Comparison of ENCODE assay signal across 8 mouse cellular contexts in the genomic region with DNA sequence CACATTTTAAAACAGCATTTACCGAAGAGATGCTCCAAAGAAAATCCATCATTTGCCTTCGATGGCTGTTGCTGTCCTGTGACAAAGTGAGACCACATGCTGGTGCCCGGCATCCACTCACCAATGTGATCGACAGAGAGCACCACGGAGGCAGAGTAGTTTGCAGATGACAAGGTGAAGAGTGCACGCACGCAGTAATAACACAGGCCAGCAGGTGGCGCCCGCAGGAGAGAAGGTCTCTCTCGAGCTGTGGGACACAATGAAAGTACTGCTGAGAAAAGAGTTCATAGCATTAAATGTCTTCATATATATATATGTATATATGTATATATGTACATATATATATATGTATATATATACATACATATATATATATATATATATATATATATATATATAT.
DNase-seq lines count a peak whose midpoint lies in the region; ATAC-seq and TF ChIP-seq lines count a peak whose summit lies in the region.

No protein-coding gene starts in this region.

- peak; percentile 79 for DNase-seq in hindbrain, embryonic 14.5 days (ENCODE audit: low spot score)
- peak; percentile 89 for DNase-seq in adrenal gland, postnatal 10 days
- peak; percentile 82 for DNase-seq in embryo, embryonic 11 days
- peak; percentile 74 to 86 for DNase-seq in heart, postnatal 14 days
- DNase-seq in limb, embryonic 10.5 days (ENCODE audit: low spot score): peak; percentile 85
- peak; percentile 8 to 18 for DNase-seq in thymus, adult 18-20 months

- ATAC-seq in hindbrain, embryonic 14.5 days (ENCODE audit: low FRiP score): no peak; the same call in 1 of the 2 replicates
- ATAC-seq in hindbrain, embryonic 12.5 days (ENCODE audit: low FRiP score): no peak

- H3K4me1 ChIP-seq in hindbrain, embryonic 14.5 days (replicated peaks; ENCODE audit: control insufficient read depth, insufficient read depth, low read length): peaks cover 11% of the 10 kb centered on the region
- peaks cover 19% of the 10 kb centered on the region for H3K4me1 ChIP-seq in hindbrain, embryonic 12.5 days
- H3K4me1 ChIP-seq in limb, embryonic 10.5 days: peaks cover 10% of the 10 kb centered on the region; the same call in 1 of the 2 replicates
- H3K4me1 ChIP-seq in olfactory bulb, adult 2 months (ENCODE audit: control insufficient read depth, insufficient read depth, low read length): peaks cover 5% of the 10 kb centered on the region; the same call in 1 of the 2 replicates

- WGBS in hindbrain, embryonic 14.5 days: 14% methylated on average over 10 of the region's 10 CpGs
- WGBS in hindbrain, embryonic 12.5 days: 12% methylated on average over 10 of the region's 10 CpGs
- WGBS in limb, embryonic 10.5 days: 16% methylated on average over 10 of the region's 10 CpGs
- 17% methylated on average over 10 of the region's 10 CpGs for WGBS in olfactory bulb, adult 2 months

- no peaks in the 10 kb centered on the region for H3K9me3 ChIP-seq in hindbrain, embryonic 14.5 days (ENCODE audit: control insufficient read depth, low read length)
- H3K9me3 ChIP-seq in hindbrain, embryonic 12.5 days (replicated peaks): no peaks in the 10 kb centered on the region
- H3K9me3 ChIP-seq in limb, embryonic 10.5 days (replicated peaks): no peaks in the 10 kb centered on the region

- TF ChIP-seq CTCF in olfactory bulb, adult 2 months (IDR thresholded peaks at IDR 0.05; ENCODE audit: insufficient read depth, low read depth, low read length): peak; percentile 71; the same call in 1 of the 2 replicates

- H3K36me3 ChIP-seq in hindbrain, embryonic 14.5 days (replicated peaks; ENCODE audit: control insufficient read depth, insufficient read depth): no peaks in the 10 kb centered on the region
- H3K36me3 ChIP-seq in hindbrain, embryonic 12.5 days: no peaks in the 10 kb centered on the region
- no peaks in the 10 kb centered on the region for H3K36me3 ChIP-seq in limb, embryonic 10.5 days

- intact Hi-C loops in heart, postnatal 14 days (cut with DNase I): loop anchor here (5.0 to 10.0 kb wide), 2 partner anchors 407 to 899 kb away; a partner anchor contains a TSS

- H3K27ac ChIP-seq in hindbrain, embryonic 14.5 days: no peak overlapping the region
- no peak overlapping the region for H3K27ac ChIP-seq in hindbrain, embryonic 12.5 days
- H3K27ac ChIP-seq in limb, embryonic 10.5 days: no peak overlapping the region
- H3K27ac ChIP-seq in olfactory bulb, adult 2 months (ENCODE audit: insufficient read depth, low read depth, low read length): no peak overlapping the region

- H3K4me2 ChIP-seq in hindbrain, embryonic 14.5 days (replicated peaks): no peak overlapping the region
- no peak overlapping the region for H3K4me2 ChIP-seq in hindbrain, embryonic 12.5 days (replicated peaks)

- no peak overlapping the region for H3K4me3 ChIP-seq in hindbrain, embryonic 14.5 days (replicated peaks; ENCODE audit: low read length)
- H3K4me3 ChIP-seq in hindbrain, embryonic 12.5 days: no peak overlapping the region
- H3K4me3 ChIP-seq in limb, embryonic 10.5 days: no peak overlapping the region
- no peak overlapping the region for H3K4me3 ChIP-seq in olfactory bulb, adult 2 months (ENCODE audit: insufficient read depth, low read depth, low read length)

- TF ChIP-seq POLR2A in olfactory bulb, adult 2 months (IDR thresholded peaks at IDR 0.05; ENCODE audit: insufficient read depth, low read depth, low read length): no peak

- H3K27me3 ChIP-seq in hindbrain, embryonic 14.5 days (ENCODE audit: control insufficient read depth, insufficient read depth, low read length): no peaks in the 10 kb centered on the region
- no peaks in the 10 kb centered on the region; the same call in 1 of the 2 replicates for H3K27me3 ChIP-seq in hindbrain, embryonic 12.5 days
- H3K27me3 ChIP-seq in limb, embryonic 10.5 days (ENCODE audit: low read depth, poor library complexity, severe bottlenecking): no peaks in the 10 kb centered on the region

- H3K9ac ChIP-seq in hindbrain, embryonic 14.5 days: no peak overlapping the region
- H3K9ac ChIP-seq in hindbrain, embryonic 12.5 days: no peak overlapping the region

Comparison
In these comparisons a context has a peak if more than half of its experiments do, and no peak if none do; other contexts are left out.
1. DNase-seq: peak in every context shown above with its lines; median percentile 89 in adrenal gland, postnatal 10 days; 85 in limb, embryonic 10.5 days; 82 in embryo, embryonic 11 days; 80 in heart, postnatal 14 days; 79 in hindbrain, embryonic 14.5 days; 13 in thymus, adult 18-20 months.